Comparison of ENCODE assay signal across 12 mouse cellular contexts in the genomic region with DNA sequence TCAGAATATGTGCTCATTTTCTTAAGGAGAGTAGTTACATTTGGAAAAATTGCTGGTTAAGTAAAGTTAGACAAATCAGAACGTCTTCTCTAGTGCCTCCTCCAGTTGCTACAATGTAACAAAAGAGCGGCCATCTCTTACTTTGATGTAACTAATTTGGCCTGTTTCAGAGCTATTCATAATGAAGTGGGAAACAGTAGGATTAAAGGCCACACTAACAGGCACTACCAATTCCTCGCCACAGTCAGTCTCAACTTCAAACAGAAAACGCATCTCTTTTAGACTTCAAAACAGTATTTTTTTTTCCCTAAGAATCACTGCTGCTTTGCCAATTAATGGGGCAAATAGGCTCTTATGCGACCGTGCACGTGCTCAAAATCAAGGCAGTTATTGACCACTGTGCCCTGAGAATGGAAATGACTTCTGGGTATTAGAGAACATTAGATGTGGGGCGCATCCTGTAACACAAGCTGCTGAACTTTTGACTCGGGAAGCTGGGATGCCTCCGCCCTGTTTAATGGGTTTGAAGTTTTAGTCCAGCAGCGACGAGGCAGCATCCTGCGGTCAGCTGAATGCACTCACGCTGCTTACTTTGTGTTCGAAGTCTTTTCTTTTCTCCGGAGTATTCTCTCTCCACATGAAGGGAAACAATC.
DNase-seq lines count a peak whose midpoint lies in the region; ATAC-seq lines count a peak whose summit lies in the region.
"Had no signal": no experiment of that assay in that cellular context is flagged by ENCODE, and none has a peak within 500 bp of the region (broad histone marks: within the 10 kb centered on the region; RNA-seq: fewer than 3 reads in every experiment).

No protein-coding gene starts in this region.

- H3K9me3 ChIP-seq in embryonic facial prominence, embryonic 10.5 days = no peaks in the 10 kb centered on the region
- H3K9me3 ChIP-seq in hindbrain, embryonic 11.5 days (ENCODE audit: control insufficient read depth, low read length) = no peaks in the 10 kb centered on the region
- H3K9me3 ChIP-seq in midbrain, embryonic 16.5 days (replicated peaks; ENCODE audit: control insufficient read depth, low read length, poor library complexity, severe bottlenecking) = no peaks in the 10 kb centered on the region
- H3K9me3 ChIP-seq: heart, embryonic 15.5 days had no signal

- peak; percentile 79 for ATAC-seq in hindbrain, embryonic 11.5 days (ENCODE audit: low FRiP score)
- peak; percentile 39; the same call in 1 of the 2 replicates for ATAC-seq in midbrain, embryonic 16.5 days

- peaks cover 7% of the 10 kb centered on the region; the same call in 1 of the 2 replicates for H3K4me1 ChIP-seq in embryonic facial prominence, embryonic 10.5 days
- H3K4me1 ChIP-seq in hindbrain, embryonic 11.5 days (replicated peaks; ENCODE audit: control insufficient read depth, insufficient read depth, low read length) = no peaks in the 10 kb centered on the region
- H3K4me1 ChIP-seq in midbrain, embryonic 16.5 days (ENCODE audit: control insufficient read depth, insufficient read depth, low read length) = peaks cover 4% of the 10 kb centered on the region; the same call in 1 of the 2 replicates
- H3K4me1 ChIP-seq: heart, embryonic 15.5 days had no signal

- H3K4me3 ChIP-seq in embryonic facial prominence, embryonic 10.5 days = no peak overlapping the region
- no peak overlapping the region for H3K4me3 ChIP-seq in hindbrain, embryonic 11.5 days (ENCODE audit: low read depth, low read length)
- peak overlapping the region; percentile 11; the same call in 1 of the 2 replicates for H3K4me3 ChIP-seq in midbrain, embryonic 16.5 days (ENCODE audit: low read depth, low read length)
- H3K4me3 ChIP-seq: heart, embryonic 15.5 days had no signal

- WGBS in embryonic facial prominence, embryonic 10.5 days = 31% methylated on average over 16 of the region's 16 CpGs
- WGBS in hindbrain, embryonic 11.5 days = 24% methylated on average over 16 of the region's 16 CpGs
- 9% methylated on average over 16 of the region's 16 CpGs for WGBS in midbrain, embryonic 16.5 days

- H3K9ac ChIP-seq in hindbrain, embryonic 11.5 days (ENCODE audit: low read depth, low read length) = no peak overlapping the region
- 0 out of 2 replicates have a peak overlapping the region, but pooled peaks have one; percentile 35 for H3K9ac ChIP-seq in midbrain, embryonic 16.5 days (ENCODE audit: low read depth, low read length)
- H3K9ac ChIP-seq: heart, embryonic 15.5 days had no signal

- peak overlapping the region; percentile 19; the same call in 1 of the 2 replicates for H3K4me2 ChIP-seq in hindbrain, embryonic 11.5 days (replicated peaks; ENCODE audit: low read depth, low read length)
- peak overlapping the region; percentile 59 for H3K4me2 ChIP-seq in midbrain, embryonic 16.5 days (ENCODE audit: low read length)
- H3K4me2 ChIP-seq: heart, embryonic 15.5 days had no signal

- no peaks in the 10 kb centered on the region for H3K27me3 ChIP-seq in embryonic facial prominence, embryonic 10.5 days (replicated peaks; ENCODE audit: low read depth, poor library complexity, severe bottlenecking)
- H3K27me3 ChIP-seq in hindbrain, embryonic 11.5 days (ENCODE audit: control insufficient read depth, insufficient read depth, low read length) = no peaks in the 10 kb centered on the region
- no peaks in the 10 kb centered on the region; the same call in 1 of the 2 replicates for H3K27me3 ChIP-seq in midbrain, embryonic 16.5 days (ENCODE audit: control insufficient read depth, insufficient read depth, low read depth, low read length)
- H3K27me3 ChIP-seq: heart, embryonic 15.5 days had no signal

- no peaks in the 10 kb centered on the region for H3K36me3 ChIP-seq in embryonic facial prominence, embryonic 10.5 days (replicated peaks)
- H3K36me3 ChIP-seq in hindbrain, embryonic 11.5 days (ENCODE audit: control insufficient read depth, insufficient read depth, low read length) = no peaks in the 10 kb centered on the region
- no peaks in the 10 kb centered on the region for H3K36me3 ChIP-seq in midbrain, embryonic 16.5 days (ENCODE audit: control insufficient read depth, insufficient read depth, low read length)
- H3K36me3 ChIP-seq: heart, embryonic 15.5 days had no signal

- no peak overlapping the region for H3K27ac ChIP-seq in embryonic facial prominence, embryonic 10.5 days (replicated peaks)
- H3K27ac ChIP-seq in hindbrain, embryonic 11.5 days (ENCODE audit: low read depth, low read length) = no peak overlapping the region
- H3K27ac ChIP-seq in midbrain, embryonic 16.5 days (ENCODE audit: low read length) = no peak overlapping the region
- H3K27ac ChIP-seq: heart, embryonic 15.5 days had no signal

- peak; percentile 10 for DNase-seq in ES-CJ7 (ENCODE audit: low read depth, low spot score)
- peak; percentile 13 for DNase-seq in embryonic facial prominence, embryonic 10.5 days (ENCODE audit: low spot score)
- peak; percentile 35 for DNase-seq in hindbrain, embryonic 11.5 days (ENCODE audit: low spot score)
- DNase-seq in thymus, postnatal 10 days (ENCODE audit: low spot score in 2 of 2) = no peak
- DNase-seq in spleen, postnatal 36 days (ENCODE audit: low spot score in 2 of 2) = no peak
- DNase-seq in frontal cortex, postnatal 36 days (ENCODE audit: low spot score in 2 of 2) = no peak
- no peak for DNase-seq in adrenal gland, postnatal 36 days
- DNase-seq: liver; lung, postnatal 14 days; thymus, postnatal 14 days had no signal

Comparison
In these comparisons a context has a peak if more than half of its experiments do, and no peak if none do; other contexts are left out.
1. DNase-seq: peak in ES-CJ7 (single experiment), embryonic facial prominence, embryonic 10.5 days (single experiment) and hindbrain, embryonic 11.5 days (single experiment); none in thymus, postnatal 10 days (0 of 2), spleen, postnatal 36 days (0 of 2), frontal cortex, postnatal 36 days (0 of 2) and adrenal gland, postnatal 36 days (0 of 2).